Mouse (Mus musculus): ENCODE results near the gene Timd2.
"Not testable (repeated sequence)": the region's sequence is repeated elsewhere in the genome, so short reads cannot be mapped to it uniquely, and the experiment has no call there.

The Timd2 gene

DNA sequence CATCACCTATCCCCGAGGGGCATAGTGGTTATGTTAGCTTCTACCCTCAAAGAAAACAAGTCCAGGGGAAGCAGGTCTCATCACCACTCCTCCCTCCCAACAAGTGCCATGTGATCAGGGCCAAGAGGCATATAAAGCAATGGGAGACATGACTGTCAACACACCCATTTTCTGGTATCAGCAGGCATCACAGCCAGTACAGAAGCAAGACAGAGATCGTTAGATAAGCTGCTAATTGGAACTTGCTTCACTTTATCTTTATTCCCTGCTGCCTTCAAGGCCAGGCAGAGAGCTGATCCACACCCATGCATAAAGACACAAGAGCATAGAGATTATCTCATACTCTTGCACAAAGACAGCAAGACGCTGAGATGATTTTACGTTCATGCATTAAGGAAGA, 43.6 kb downstream of the Timd2 start:
- DNase-seq (ENCODE audit: low spot score) = no peak

DNA sequence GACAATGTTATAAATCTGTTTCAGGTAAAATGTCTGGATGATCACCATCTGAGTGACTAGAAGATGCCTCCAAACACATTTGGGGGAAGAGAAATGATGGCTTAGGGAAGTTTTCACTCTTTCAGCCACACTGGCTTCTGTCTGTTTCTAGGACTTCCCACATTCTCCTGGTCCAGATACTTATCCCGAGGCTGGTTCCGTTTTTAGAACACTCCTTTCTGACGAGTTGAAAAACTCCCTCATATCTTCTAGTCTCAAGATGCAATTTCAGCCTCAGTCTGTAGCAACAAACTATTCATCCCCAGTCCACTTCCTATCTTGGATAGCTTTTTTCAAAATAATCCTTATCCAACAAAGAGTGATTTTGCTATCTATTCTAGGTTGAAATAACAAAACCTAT, 54.4 kb downstream of the Timd2 start:
- DNase-seq (ENCODE audit: low spot score) = no peak

DNA sequence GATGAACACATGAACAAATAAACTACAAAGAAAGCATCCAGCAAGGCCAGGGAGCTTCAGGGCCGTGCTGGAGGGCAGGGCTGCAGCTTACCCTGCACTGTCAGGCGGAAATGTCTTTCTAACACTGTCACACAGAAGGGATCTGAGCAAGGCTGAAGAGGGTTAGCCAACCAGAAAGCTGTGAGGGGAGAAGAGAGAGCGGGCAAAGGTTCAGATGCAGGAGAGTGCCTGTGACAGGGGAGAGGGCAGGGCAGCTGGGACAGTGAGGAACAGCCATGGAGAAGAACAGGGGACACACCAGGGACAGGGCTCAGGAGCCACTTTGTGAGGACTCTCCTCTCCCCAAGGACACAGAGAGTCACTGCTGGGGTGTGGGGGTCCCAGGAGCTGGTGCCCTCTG, 57.2 kb downstream of the Timd2 start:
- not testable (repeated sequence) for DNase-seq (ENCODE audit: low spot score)

DNA sequence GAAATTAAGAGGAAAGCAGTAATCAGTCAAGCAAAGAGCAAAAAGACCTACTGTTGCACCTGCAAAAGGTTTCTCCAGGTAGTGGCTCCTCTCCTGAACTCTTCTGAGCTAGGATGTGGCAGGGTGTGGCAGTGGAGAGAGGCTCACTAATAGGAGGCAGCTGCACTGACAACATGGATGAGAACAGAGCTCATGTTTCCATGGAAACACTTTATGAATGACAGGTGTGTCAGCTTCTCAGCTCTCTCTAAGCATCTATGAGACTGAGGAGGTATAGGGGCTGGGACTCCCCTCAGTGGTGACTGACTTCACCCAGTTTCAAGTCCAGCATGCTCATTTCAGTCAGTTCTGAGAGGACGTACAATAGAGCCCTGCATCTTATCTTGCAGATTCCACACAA, 62.0 kb downstream of the Timd2 start:
- no peak for DNase-seq (ENCODE audit: low spot score)

DNA sequence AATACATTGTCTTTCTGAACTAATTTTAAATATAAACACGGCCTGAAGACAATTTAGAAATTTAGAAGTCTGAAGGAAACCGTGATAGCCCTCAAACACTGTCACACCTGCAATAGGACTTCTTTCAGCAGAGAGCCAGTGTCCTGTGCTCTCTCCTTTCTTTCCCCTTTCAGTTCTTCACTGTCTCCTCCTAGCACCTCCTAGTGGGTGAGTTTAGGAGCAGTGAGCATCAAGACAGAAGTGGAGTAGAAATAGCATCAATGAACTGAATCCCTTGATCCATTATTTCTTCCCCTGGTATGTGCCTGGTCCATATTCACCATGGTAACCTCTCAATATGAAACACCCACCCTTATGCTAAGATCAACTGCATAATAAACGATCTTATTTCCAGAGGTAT, 70.3 kb downstream of the Timd2 start:
- no peak for DNase-seq (ENCODE audit: low spot score)

DNA sequence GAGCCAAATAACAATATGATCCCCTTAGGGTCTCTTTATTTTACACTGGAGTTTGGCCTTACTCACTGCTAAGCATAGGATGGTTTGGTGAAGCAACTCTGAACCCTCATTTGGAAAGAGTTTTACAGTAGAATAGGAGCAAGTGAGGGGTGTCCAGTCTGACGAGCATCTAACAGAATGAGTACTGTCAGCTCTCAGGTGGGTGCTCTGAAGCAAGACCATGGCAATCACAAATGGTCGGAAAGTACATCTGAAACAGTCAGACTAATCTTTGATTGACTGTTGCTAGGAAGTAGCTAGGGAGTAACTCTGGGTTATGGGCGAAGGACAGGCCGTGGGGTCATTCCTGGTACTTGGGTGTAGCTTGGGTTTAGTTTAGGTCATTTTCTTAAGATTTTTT, 71.3 kb downstream of the Timd2 start:
- not testable (repeated sequence) for DNase-seq (ENCODE audit: low spot score)

DNA sequence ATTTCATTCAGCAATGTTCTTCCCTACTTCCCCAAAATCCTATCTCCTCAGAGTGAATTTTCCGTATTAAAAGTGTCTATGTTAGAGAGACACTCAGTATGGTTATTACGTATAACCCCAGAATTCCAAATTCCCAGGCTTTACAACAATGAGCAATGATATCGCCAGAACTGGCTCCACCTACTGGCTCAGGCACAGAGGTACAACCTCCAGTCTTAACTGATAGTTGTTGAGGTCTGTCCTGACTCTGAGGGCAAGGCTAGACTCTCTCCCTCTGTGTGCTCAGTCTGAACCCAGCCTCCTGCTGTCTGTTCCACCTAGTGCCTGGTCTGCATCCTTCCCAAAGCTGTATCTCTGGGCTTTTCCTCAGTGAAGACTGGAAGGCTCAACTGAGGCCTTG, 75.2 kb downstream of the Timd2 start:
- DNase-seq (ENCODE audit: low spot score) = peak; percentile 43

DNA sequence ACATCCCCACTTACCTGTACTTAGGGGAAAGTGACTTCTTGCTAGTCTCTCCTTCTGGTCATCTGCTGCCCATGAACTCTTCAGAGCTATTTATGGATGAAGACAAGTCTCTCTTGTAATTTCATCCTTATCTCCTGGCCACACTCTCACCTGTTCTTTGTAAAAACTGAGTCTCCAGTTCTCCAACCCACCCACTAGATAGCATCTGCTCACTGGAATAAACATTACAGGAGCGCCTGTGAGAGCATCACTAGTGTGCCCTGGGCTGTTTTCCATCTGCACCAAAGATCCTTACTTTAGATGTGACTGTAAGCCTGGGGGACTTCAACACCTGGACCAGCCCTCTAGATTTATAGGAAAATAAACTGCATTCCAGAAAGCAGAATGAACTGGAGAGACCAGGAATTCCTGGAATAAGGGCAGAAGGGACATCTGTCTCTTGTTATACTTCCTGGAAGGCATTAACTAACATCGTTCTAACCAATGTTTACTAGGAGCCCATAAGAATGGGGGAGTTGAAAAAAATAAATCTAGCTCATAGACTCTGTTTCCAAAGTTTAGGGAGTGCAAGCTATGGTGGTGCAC, 77.6 kb downstream of the Timd2 start, which contains the start of gene Dppa1:
Gene Dppa1 (minus strand): TSS at position 51 of the 585 bp plus-strand sequence.
- DNase-seq (ENCODE audit: low spot score) = no peak

DNA sequence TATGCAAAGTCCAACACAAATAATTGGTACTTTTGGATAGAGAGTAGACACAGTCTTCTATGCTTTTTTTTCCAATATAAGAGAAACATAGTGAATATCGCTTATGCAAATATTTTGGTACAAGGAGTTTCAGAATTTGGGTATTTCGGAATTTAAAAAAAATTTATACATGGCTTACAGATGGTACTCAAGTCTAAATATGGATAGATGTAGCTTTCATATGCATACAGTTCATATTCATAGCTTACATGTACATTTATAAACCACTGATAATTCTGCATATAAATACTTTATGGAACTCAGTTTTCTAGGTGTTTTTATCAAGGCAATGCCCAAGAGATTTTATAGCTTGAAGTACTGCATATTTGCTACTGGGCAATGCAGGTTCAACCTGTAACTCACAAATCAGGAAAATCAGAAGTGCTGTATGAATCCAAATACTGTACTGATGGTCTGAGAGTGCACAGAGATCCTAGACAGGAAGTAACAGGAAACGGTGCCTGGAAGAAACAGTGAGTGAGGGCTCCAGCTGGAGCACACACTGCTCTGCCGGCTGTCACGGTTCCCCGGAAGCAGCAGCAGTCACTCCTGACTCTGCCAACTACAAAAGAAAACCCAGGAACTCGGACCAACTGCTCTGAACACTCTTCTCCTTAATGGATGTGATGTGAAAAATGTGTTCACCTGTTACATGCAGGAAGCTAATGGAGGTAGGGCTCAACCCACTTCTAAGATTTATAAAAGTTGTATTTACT, 86.3 kb downstream of the Timd2 start:
- DNase-seq (ENCODE audit: low spot score) = no peak

DNA sequence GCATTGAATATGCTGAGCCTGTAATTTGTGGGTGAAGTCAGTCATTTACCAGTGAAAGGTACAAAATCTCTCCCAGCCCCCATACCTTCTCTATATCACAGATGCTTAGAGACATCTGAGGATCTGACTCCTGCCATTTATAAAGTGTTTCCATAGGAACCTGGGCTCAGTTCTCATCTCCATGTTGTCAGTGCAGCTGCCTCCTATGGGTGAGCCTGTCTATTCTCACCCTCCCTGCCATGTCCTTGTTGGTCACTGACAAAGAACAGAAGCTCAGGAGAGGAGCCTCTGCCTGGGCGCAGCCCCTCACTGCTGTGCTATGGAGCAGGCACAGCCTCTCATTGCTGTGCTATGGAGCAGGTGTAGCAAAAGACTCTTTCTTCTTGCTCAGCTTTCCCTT, 86.9 kb downstream of the Timd2 start:
- no peak for DNase-seq (ENCODE audit: low spot score)
